Mouse (Mus musculus) liver, embryonic 13.5 days (tissue): ENCODE results near the gene Ppa1. TPM values are rescaled to one million over a fixed set of nuclear protein-coding genes. Genes with fewer than 3 reads are reported as not detected.

Experiments used
- ATAC-seq: fragments of 200-750 bp; cut with Nextera tagmentation; 2 replicates; pipeline ENCODE4 v1.8.0; 2017; ENCODE audit warnings: low read depth, mild to moderate bottlenecking, moderate number of reproducible peaks, moderate library complexity
- DNase-seq: peaks from one replicate; pipeline ENCODE4 v3.0.0; 2022
- H3K27ac ChIP-seq: fragments of 300-500 bp; sonication (generic); 2 replicates; pipeline ENCODE4 v1.5.1; 2015; ENCODE audit warnings: moderate library complexity, mild to moderate bottlenecking, inconsistent platforms
- H3K27me3 ChIP-seq: fragments of 300-500 bp; sonication (generic); 2 replicates; pipeline ENCODE4 v1.6.1; 2015; ENCODE audit warnings: mild to moderate bottlenecking, inconsistent platforms
- H3K36me3 ChIP-seq: fragments of 300-500 bp; sonication (generic); 2 replicates; pipeline ENCODE4 v1.6.1; 2015; ENCODE audit warnings: mild to moderate bottlenecking, inconsistent platforms
- H3K4me1 ChIP-seq: fragments of 300-500 bp; sonication (generic); replicated peaks from 2 replicates; pipeline ENCODE4 v1.6.1; 2015; ENCODE audit warnings: inconsistent platforms
- H3K4me2 ChIP-seq: fragments of 300-500 bp; sonication (generic); 2 replicates; pipeline ENCODE4 v1.6.1; 2015; ENCODE audit warnings: inconsistent platforms, mild to moderate bottlenecking, moderate library complexity
- H3K4me3 ChIP-seq: fragments of 300-500 bp; sonication (generic); replicated peaks from 2 replicates; pipeline ENCODE4 v1.5.1; 2015; ENCODE audit warnings: mild to moderate bottlenecking, inconsistent platforms
- H3K9ac ChIP-seq: fragments of 300-500 bp; sonication (generic); 2 replicates; pipeline ENCODE4 v1.6.1; 2015; ENCODE audit warnings: mild to moderate bottlenecking, inconsistent platforms
- H3K9me3 ChIP-seq: fragments of 300-500 bp; sonication (generic); replicated peaks from 2 replicates; pipeline ENCODE4 v1.6.1; 2016; ENCODE audit warnings: inconsistent platforms
- WGBS: fragments of 180-500 bp; shearing (Covaris S2); methylation state at CpG from one replicate; pipeline ENCODE4 v1.1.7; 2015; ENCODE audit not compliant: insufficient replicate concordance; 5-methylcytosine and 5-hydroxymethylcytosine counted together
- polyA plus RNA-seq: library from polyadenylated mRNA; unstranded; fragments of >200 nt; fragmentation: Nextera tagmentation; extraction: Ambion mirVana; gene quantifications from 2 replicates; pipeline ENCODE4 v1.2.1, GENCODE M21; 2015

Ppa1 gene
- polyA plus RNA-seq, 1 experiment from 2014 or later, result 140 TPM

- 62% methylated on average over 2 of the region's 2 CpGs for WGBS
- peak overlapping the region; percentile 99 for H3K4me2 ChIP-seq
- no peaks in the 10 kb centered on the region for H3K9me3 ChIP-seq
- no peak overlapping the region for H3K27ac ChIP-seq
- H3K9ac ChIP-seq, result peak overlapping the region; percentile 87
- H3K4me1 ChIP-seq, result peaks cover 32% of the 10 kb centered on the region
- no peak for DNase-seq
- no peaks in the 10 kb centered on the region for H3K27me3 ChIP-seq
- ATAC-seq, result no peak
- H3K4me3 ChIP-seq, result peak overlapping the region; percentile 96
- H3K36me3 ChIP-seq, result peaks cover 41% of the 10 kb centered on the region
Observed at GRCm38 (mm10) chr10:61697028-61697427, 48.7 kb downstream of the Ppa1 start.

DNA sequence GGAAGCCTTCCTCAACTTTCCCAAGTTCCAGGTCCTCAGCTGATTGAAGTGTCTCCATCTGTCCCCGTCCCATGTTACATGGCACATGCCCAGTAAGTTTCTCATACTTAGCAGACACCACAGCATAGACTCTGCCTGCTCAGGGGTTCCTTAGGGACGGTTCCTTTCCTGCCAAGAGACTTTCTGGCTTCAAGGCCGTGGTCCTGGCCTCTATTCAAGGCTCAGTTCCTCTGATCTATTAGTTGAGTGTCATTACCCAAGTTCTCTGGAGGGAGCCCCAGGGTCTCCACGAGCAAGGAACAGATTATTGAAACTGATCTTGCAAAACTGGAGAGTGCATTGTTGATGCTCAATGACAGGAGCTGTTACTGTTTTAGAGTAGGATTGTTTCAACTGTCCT is 56.3 kb downstream of the Ppa1 start:
- DNase-seq (no peak), ATAC-seq (no peak)
- H3K4me2 ChIP-seq, result no peak overlapping the region
- H3K9ac ChIP-seq, result no peak overlapping the region
- no peaks in the 10 kb centered on the region for H3K27me3 ChIP-seq
- no peak overlapping the region for H3K4me3 ChIP-seq
- H3K27ac ChIP-seq, result no peak overlapping the region
- peaks cover 13% of the 10 kb centered on the region; the same call in 1 of the 2 replicates for H3K4me1 ChIP-seq
- no peaks in the 10 kb centered on the region for H3K9me3 ChIP-seq
- WGBS, result 65% methylated on average over 4 of the region's 4 CpGs
- peaks cover 30% of the 10 kb centered on the region for H3K36me3 ChIP-seq

GRCm38 (mm10) chr10:61706412-61707375 is 58.3 kb downstream of the Ppa1 start:
- no peak overlapping the region for H3K9ac ChIP-seq
- DNase-seq, result no peak
- ATAC-seq, result no peak

DNA sequence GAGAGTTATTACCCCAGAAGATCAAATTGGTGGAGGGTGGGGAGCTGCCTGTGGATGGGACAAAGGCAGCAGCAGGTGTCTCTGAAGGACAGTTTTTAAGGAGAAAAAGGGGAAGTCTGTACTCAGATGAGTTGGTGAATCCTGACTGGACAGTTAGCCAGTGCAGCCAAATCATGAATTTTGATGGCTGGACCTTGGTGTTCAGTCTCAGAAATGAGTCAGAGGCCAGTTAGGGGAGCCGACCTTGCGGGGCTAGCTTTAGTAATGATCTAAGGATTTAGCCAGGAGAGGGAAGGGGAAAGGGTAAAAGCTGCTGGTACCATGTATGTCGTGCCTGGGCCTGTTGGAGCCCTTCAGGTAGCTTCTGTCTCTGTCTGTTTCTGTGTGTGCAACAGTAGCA is 65.2 kb downstream of the Ppa1 start:
- WGBS, result 67% methylated on average over 3 of the region's 3 CpGs
- H3K9me3 ChIP-seq, result no peaks in the 10 kb centered on the region
- H3K4me2 ChIP-seq, result no peak overlapping the region
- no peak overlapping the region for H3K4me3 ChIP-seq
- peaks cover 21% of the 10 kb centered on the region for H3K4me1 ChIP-seq
- H3K36me3 ChIP-seq, result no peaks in the 10 kb centered on the region
- ATAC-seq, result no peak
- no peak overlapping the region for H3K27ac ChIP-seq
- no peaks in the 10 kb centered on the region for H3K27me3 ChIP-seq
- no peak overlapping the region for H3K9ac ChIP-seq
- DNase-seq, result no peak

More at GRCm38 (mm10) chr10:61706412-61707375, 58.3 kb downstream of the Ppa1 start:
- Histone ChIP-seq H3K27ac (no peak overlapping the region), H3K27me3 (no peaks in the 10 kb centered on the region), H3K36me3 (peaks cover 21% of the 10 kb centered on the region), H3K9me3 (no peaks in the 10 kb centered on the region), H3K4me3 (no peak overlapping the region), H3K4me2 (no peak overlapping the region), H3K4me1 (peaks cover 13% of the 10 kb centered on the region; the same call in 1 of the 2 replicates)
- 56% methylated on average over 6 of the region's 6 CpGs for WGBS

- Histone ChIP-seq H3K4me3 (no peak overlapping the region), H3K9ac (no peak overlapping the region), H3K36me3 (no peaks in the 10 kb centered on the region), H3K4me2 (no peak overlapping the region), H3K4me1 (peaks cover 21% of the 10 kb centered on the region), H3K9me3 (no peaks in the 10 kb centered on the region), H3K27me3 (no peaks in the 10 kb centered on the region), H3K27ac (no peak overlapping the region)
- DNase-seq (no peak), ATAC-seq (no peak)
- 69% methylated on average over 4 of the region's 4 CpGs for WGBS
Observed at GRCm38 (mm10) chr10:61714146-61714545, 65.8 kb downstream of the Ppa1 start.

DNA sequence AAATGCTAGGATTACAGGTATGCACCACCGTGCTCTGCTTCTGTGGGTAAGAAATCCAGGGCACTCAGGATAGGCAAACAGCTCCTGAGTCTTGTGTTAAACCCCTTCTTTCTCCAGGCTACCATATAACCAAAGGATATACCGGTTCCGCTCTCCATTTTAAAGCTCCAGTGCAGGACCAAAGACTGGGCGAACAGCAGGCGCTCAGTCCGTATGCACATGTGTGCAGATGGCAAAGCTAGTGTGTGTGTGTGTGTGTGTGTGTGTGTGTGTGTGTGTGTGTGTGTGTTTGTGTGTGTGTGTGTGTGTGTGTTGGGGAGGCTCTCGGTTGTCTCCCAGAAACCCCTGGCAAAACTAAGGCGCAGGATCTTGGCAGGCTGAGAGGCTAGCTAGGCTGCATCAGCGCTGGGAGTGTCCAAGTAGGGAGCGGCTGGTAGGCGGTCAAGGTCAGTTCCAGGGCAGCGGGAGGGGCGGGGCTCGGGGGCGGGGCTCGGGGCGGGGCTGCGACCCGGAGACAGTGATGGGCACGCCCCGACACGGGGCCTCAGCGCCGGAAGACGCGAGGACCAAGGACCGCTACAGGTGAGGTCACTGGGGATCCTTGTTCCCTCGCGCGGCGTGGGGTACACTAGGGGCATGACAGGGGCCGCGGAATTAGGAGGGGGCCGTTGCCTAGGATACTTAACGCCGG is 66.6 kb downstream of the Ppa1 start, which contains the start of gene Aifm2:
TSS of gene Aifm2 (plus strand) at position 493 of the 691 bp plus-strand sequence.
- H3K9me3 ChIP-seq, result no peaks in the 10 kb centered on the region
- H3K27me3 ChIP-seq, result no peaks in the 10 kb centered on the region
- ATAC-seq (peak; percentile 91), DNase-seq (peak; percentile 53)
- WGBS, result 14% methylated on average over 31 of the region's 36 CpGs
- peak within 1 kb of the TSS; percentile 63 for H3K9ac ChIP-seq
- peak within 1 kb of the TSS; percentile 64 for H3K4me3 ChIP-seq
- no peak within 1 kb of the TSS for H3K27ac ChIP-seq
- H3K4me2 ChIP-seq, result peak within 1 kb of the TSS; percentile 87
- H3K36me3 ChIP-seq, result no peaks in the 10 kb centered on the region
- peaks cover 21% of the 10 kb centered on the region for H3K4me1 ChIP-seq

DNA sequence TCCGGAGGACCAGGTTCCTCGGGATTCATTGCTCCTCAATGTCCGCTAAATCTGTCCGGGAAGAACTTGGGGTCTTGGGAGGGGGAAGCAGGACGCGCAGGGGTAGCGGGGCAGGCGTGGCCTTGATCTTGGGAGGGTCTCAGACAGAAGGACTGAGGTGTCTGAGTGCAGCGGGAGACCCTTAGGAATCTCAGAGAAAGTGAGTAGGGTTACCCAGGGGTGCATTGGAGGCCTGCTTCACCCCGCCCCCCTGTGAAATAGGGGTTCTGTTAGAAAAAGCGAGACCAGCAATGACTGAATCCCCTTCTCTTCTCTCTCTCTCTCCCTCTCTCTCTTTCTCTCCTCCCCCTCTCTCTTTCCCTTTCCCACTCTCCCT is 67.1 kb downstream of the Ppa1 start:
- Histone ChIP-seq H3K9ac (peak overlapping the region; percentile 63), H3K36me3 (no peaks in the 10 kb centered on the region), H3K4me2 (peak overlapping the region; percentile 87), H3K9me3 (no peaks in the 10 kb centered on the region), H3K4me1 (peaks cover 21% of the 10 kb centered on the region), H3K27ac (no peak overlapping the region), H3K4me3 (peak overlapping the region; percentile 64), H3K27me3 (no peaks in the 10 kb centered on the region)
- DNase-seq, result no peak
- ATAC-seq, result 0 out of 2 replicates have a peak, but pooled peaks have one; percentile 1
- WGBS, result 6% methylated on average over 11 of the region's 11 CpGs

DNA sequence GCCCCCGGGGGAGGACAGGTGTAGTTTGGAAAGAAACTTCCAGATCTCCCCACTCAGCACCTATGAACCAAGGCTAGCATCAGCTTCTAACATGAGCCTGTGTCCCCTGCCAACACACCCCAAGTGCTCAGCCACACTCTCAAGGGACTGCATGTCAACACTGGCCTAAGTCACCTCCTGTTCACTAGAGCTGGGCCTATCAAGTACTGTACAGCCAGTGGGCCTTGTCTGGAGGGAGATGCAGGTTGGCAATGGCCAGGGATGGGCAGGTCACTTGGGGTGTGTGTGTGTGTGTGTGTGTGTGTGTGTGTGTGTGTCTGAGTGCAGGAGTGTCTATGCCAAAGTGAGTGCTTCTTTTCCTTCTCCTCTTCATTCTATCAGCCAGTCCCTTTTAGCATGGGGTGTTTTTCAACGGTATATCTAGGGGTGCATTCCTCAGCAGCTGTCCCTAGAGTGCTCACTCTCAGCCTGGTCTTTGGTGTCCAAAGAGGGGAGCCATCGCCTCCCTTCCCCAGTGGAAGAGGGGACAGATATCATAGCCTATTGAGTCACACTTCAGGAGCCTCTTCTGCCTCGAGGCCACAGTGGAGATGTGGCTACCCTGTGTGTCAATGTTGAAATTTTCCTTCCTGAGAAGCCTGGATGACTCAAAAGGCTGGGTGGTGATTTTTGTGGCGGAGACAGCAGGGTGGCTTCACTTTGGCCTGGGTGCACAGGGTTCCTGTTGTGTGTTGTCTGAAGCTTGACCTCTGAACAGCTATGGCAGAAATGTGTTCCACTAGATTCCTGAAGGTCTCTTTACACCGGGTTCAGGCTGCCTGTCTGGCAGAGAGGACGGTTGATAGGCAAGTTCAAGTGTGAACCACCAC is 67.9 kb downstream of the Ppa1 start:
- Histone ChIP-seq H3K4me2 (peak overlapping the region; percentile 87), H3K9me3 (no peaks in the 10 kb centered on the region), H3K4me3 (no peak overlapping the region), H3K9ac (no peak overlapping the region), H3K27ac (no peak overlapping the region), H3K36me3 (no peaks in the 10 kb centered on the region), H3K4me1 (peaks cover 21% of the 10 kb centered on the region), H3K27me3 (no peaks in the 10 kb centered on the region)
- DNase-seq (no peak), ATAC-seq (no peak)
- 56% methylated on average over 7 of the region's 7 CpGs for WGBS

- DNase-seq, result no peak
- Histone ChIP-seq H3K4me3 (no peak overlapping the region), H3K9ac (no peak overlapping the region), H3K4me2 (no peak overlapping the region), H3K36me3 (no peaks in the 10 kb centered on the region), H3K9me3 (no peaks in the 10 kb centered on the region), H3K4me1 (peaks cover 21% of the 10 kb centered on the region), H3K27me3 (no peaks in the 10 kb centered on the region), H3K27ac (no peak overlapping the region)
- WGBS, result 72% methylated on average over 12 of the region's 12 CpGs
- ATAC-seq, result no peak
Observed at GRCm38 (mm10) chr10:61717406-61718296, 69.3 kb downstream of the Ppa1 start.

DNA sequence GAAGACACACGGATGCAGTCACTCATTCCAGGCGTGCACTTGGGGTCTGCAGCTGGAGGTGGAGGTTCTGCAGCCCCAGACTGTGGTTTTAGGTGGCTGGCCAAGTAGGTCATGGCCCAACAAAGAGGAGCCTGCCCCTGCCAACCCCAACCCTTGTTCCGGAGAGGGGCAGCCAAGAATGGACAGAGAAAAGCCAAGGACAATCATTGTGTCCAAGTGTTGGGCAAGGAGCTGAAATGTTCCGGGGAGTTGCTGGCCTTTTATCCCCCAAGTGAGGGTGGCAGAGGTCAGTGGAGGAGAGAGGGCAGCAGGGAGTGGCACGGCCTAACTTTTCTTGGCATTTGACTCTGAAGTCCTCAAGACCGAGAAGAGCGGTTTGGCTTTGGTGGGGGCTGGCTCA is 72.0 kb downstream of the Ppa1 start:
- ATAC-seq (no peak), DNase-seq (no peak)
- Histone ChIP-seq H3K9ac (no peak overlapping the region), H3K27ac (no peak overlapping the region), H3K27me3 (no peaks in the 10 kb centered on the region), H3K4me2 (no peak overlapping the region), H3K4me3 (no peak overlapping the region), H3K36me3 (no peaks in the 10 kb centered on the region), H3K4me1 (peaks cover 10% of the 10 kb centered on the region), H3K9me3 (no peaks in the 10 kb centered on the region)
- WGBS, result 75% methylated on average over 7 of the region's 7 CpGs
